Mouse (Mus musculus) cortical plate, adult 2 months (tissue): ENCODE measurements around the gene Pcdh7. TPM values are rescaled to one million over a fixed set of nuclear protein-coding genes. Genes with fewer than 3 reads are reported as not detected.

Experiments used
- H3K27ac ChIP-seq: fragments of 200-500 bp; 2 replicates; pipeline ENCODE4 v1.5.1; 2012; ENCODE audit warnings: low read length, control low read depth, inconsistent platforms; ENCODE audit not compliant: insufficient read depth
- H3K4me1 ChIP-seq: fragments of 200-500 bp; 2 replicates; pipeline ENCODE4 v1.6.1; 2011; ENCODE audit warnings: low read length; ENCODE audit not compliant: control insufficient read depth, insufficient read depth
- H3K4me3 ChIP-seq: fragments of 200-500 bp; 2 replicates; pipeline ENCODE4 v1.5.1; 2011; ENCODE audit warnings: mild to moderate bottlenecking, low read length, control low read depth; ENCODE audit not compliant: insufficient read depth
- CTCF ChIP-seq: fragments of 200-500 bp; IDR thresholded peaks from 2 replicates; pipeline ENCODE4 v1.5.1; 2011; ENCODE audit warnings: mild to moderate bottlenecking, control low read depth, low read length; ENCODE audit not compliant: insufficient read depth; ENCODE audit errors: extremely low read depth
- POLR2A ChIP-seq: fragments of 200-500 bp; IDR thresholded peaks from 2 replicates; pipeline ENCODE4 v1.6.1; 2011; ENCODE audit warnings: mild to moderate bottlenecking, low read length, control low read depth; ENCODE audit not compliant: insufficient read depth; ENCODE audit errors: extremely low read depth
- polyA plus RNA-seq: library from polyadenylated mRNA; depleted of rRNA; stranded (reverse); fragments of >200 nt; gene quantifications from 2 replicates; pipeline ENCODE4 v1.2.3, GENCODE M21; 2012

The Pcdh7 gene
- polyA plus RNA-seq, 1 experiment, result 44.2 TPM

GRCm38 (mm10) chr5:57717238-57717905, 395 bp upstream of the Pcdh7 start:
- H3K27ac ChIP-seq, result peak overlapping the region; percentile 45
- peak overlapping the region; percentile 100 for H3K4me3 ChIP-seq
- TF ChIP-seq CTCF, result no peak
- no peak for TF ChIP-seq POLR2A

DNA sequence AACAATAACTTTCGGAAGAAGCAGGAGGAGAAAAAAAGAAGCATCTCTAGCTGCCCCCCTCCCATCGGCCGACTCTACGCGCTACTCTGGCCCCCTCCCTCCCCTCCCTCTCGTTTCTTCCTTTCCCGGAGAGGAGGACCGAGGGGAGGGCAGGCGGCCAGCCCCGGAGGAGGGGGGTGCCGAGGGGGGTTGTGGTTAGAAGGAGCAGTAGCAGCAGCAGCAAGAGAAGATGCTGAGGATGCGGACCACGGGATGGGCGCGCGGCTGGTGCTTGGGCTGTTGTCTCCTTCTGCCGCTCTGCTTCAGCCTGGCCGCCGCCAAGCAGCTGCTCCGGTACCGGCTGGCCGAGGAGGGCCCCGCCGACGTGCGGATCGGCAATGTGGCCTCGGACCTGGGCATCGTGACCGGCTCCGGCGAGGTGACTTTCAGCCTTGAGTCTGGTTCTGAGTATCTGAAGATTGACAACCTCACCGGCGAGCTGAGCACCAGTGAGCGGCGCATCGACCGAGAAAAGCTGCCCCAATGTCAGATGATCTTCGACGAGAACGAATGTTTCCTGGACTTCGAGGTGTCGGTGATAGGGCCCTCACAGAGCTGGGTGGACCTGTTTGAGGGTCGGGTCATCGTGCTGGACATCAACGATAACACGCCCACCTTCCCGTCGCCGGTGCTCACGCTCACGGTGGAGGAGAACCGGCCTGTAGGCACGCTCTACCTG, 1.3 kb downstream of the Pcdh7 start:
- Histone ChIP-seq H3K4me3 (peak overlapping the region; percentile 100), H3K4me1 (no peaks in the 10 kb centered on the region; the same call in 1 of the 2 replicates), H3K27ac (peak overlapping the region; percentile 90)
- TF ChIP-seq CTCF, result no peak
- TF ChIP-seq POLR2A, result no peak

More at GRCm38 (mm10) chr5:57717238-57717905, 395 bp upstream of the Pcdh7 start:
- H3K4me1 ChIP-seq, result no peaks in the 10 kb centered on the region; the same call in 1 of the 2 replicates

DNA sequence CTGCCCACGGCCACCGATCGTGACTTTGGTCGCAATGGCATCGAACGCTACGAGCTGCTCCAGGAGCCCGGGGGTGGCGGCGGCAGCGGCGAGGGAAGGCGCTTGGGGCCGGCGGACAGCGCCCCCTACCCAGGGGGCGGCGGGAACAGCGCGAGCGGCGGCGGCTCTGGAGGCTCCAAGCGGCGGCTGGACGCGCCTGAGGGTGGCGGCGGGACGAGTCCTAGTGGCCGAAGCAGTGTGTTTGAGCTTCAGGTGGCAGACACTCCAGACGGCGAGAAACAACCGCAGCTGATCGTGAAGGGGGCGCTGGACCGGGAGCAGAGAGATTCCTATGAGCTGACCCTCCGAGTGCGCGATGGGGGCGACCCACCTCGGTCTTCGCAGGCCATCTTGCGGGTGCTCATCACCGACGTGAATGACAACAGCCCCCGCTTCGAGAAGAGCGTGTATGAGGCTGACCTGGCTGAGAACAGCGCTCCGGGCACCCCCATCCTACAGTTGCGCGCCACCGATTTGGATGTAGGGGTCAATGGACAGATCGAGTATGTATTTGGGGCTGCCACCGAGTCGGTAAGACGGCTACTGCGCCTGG, 1.9 kb downstream of the Pcdh7 start:
- Histone ChIP-seq H3K4me3 (peak overlapping the region; percentile 100), H3K27ac (peak overlapping the region; percentile 90)
- TF ChIP-seq POLR2A (0 out of 2 replicates have a peak, but pooled peaks have one; percentile 3), CTCF (no peak)

DNA sequence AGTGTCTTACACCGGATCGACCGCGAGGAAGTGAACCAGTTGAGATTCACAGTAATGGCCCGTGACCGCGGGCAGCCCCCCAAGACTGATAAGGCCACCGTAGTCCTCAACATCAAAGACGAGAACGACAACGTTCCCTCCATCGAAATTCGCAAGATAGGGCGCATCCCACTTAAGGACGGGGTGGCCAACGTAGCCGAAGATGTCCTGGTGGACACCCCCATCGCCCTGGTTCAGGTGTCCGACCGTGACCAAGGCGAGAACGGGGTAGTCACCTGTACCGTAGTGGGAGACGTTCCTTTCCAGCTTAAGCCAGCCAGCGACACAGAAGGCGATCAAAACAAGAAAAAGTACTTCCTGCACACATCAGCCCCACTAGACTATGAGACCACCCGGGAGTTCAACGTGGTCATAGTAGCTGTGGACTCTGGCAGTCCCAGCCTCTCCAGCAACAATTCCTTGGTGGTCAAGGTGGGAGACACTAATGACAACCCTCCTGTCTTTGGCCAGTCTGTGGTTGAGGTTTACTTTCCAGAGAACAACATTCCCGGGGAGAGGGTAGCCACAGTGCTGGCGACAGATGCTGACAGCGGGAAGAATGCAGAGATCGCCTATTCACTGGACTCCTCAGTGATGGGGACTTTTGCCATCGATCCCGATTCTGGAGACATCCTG, 2.6 kb downstream of the Pcdh7 start:
- TF ChIP-seq CTCF (no peak), POLR2A (no peak)
- H3K4me3 ChIP-seq, result peak overlapping the region; percentile 100
- H3K27ac ChIP-seq, result peak overlapping the region; percentile 85
- H3K4me1 ChIP-seq, result no peaks in the 10 kb centered on the region; the same call in 1 of the 2 replicates

More for the DNA sequence above, 1.9 kb downstream of the Pcdh7 start:
- H3K4me1 ChIP-seq, result no peaks in the 10 kb centered on the region; the same call in 1 of the 2 replicates

DNA sequence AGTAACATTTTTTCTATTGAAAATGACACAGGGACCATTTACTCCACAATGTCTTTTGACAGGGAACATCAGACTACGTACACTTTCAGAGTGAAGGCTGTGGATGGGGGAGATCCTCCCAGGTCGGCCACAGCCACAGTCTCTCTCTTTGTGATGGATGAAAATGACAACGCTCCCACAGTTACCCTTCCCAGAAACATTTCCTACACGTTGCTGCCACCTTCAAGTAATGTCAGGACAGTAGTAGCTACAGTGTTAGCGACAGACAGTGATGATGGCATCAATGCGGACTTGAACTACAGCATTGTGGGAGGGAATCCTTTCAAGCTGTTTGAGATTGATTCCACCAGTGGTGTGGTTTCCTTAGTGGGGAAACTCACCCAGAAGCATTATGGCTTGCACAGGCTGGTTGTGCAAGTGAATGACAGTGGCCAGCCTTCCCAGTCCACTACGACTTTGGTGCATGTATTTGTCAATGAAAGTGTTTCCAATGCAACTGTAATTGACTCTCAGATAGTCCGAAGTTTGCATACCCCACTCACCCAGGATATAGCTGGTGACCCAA, 3.5 kb downstream of the Pcdh7 start:
- no peaks in the 10 kb centered on the region; the same call in 1 of the 2 replicates for H3K4me1 ChIP-seq
- peak overlapping the region; percentile 100 for H3K4me3 ChIP-seq
- no peak overlapping the region for H3K27ac ChIP-seq
- no peak for TF ChIP-seq POLR2A
- TF ChIP-seq CTCF, result no peak

DNA sequence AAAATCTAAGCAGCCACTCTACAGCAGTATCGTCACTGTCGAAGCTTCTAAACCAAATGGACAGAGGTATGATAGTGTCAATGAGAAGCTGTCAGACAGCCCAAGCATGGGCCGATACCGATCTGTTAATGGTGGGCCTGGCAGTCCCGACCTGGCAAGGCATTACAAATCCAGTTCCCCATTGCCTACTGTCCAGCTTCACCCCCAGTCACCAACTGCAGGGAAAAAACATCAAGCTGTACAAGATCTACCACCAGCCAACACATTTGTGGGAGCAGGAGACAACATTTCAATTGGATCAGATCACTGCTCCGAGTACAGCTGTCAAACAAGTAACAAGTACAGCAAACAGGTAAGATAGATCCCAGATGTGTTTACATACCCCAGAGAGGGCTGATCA, 4.2 kb downstream of the Pcdh7 start:
- Histone ChIP-seq H3K27ac (no peak overlapping the region), H3K4me1 (no peaks in the 10 kb centered on the region; the same call in 1 of the 2 replicates), H3K4me3 (peak overlapping the region; percentile 100)
- no peak for TF ChIP-seq CTCF
- TF ChIP-seq POLR2A, result no peak

DNA sequence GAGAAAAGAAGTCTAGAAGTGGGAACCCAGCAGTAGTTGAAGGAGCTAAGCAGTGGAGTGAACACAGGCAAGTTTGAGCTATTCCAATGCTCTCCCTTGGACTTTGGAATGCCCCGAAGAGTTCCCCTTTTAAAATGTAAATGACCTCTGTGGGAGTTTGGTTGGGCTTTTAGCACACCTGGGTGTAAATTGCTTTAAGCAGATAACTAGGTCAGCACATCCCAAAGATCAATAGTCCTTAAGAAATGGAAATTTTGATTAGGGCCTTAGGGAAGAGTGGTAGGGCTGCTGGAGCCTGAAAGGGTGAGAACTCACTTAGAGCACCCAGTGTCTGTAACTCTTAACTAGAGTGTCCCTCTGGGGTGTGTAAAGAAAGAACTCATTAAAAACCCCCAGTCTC, 15.7 kb downstream of the Pcdh7 start:
- no peak overlapping the region for H3K27ac ChIP-seq
- TF ChIP-seq POLR2A (no peak), CTCF (no peak)

GRCm38 (mm10) chr5:57735723-57736122, 18.0 kb downstream of the Pcdh7 start:
- H3K4me3 ChIP-seq, result no peak overlapping the region
- H3K27ac ChIP-seq, result no peak overlapping the region
- TF ChIP-seq POLR2A (no peak), CTCF (no peak)
- H3K4me1 ChIP-seq, result peaks cover 2% of the 10 kb centered on the region; the same call in 1 of the 2 replicates

More for the DNA sequence above, 15.7 kb downstream of the Pcdh7 start:
- no peak overlapping the region for H3K4me3 ChIP-seq
- H3K4me1 ChIP-seq, result peaks cover 2% of the 10 kb centered on the region; the same call in 1 of the 2 replicates

GRCm38 (mm10) chr5:57742924-57743323, 25.2 kb downstream of the Pcdh7 start:
- H3K4me1 ChIP-seq, result no peaks in the 10 kb centered on the region
- no peak overlapping the region for H3K4me3 ChIP-seq
- TF ChIP-seq CTCF, result no peak
- TF ChIP-seq POLR2A, result no peak
- no peak overlapping the region for H3K27ac ChIP-seq
